Mouse (Mus musculus): ENCODE data around the gene Acat1.

DNA sequence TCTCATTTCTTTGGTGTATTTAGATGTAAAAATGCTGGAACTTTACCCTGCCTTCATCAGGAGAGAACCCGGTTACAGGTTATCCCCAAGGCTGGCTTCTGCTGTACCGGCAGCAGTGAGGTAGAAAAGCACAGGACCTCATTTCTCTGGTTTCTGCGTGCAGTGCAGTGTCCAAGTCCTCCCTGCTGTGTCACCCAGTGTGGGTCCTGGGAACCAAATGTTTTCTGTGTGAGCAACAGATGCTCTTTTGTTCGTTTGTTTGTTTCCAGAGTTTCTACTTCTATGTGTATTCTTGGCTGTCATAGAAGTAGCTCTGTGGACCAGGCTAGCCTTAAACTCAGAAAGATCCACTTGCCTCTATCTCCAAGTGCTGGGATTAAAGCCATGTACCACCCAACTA lies 28.3 kb downstream of the Acat1 start:
- TF ChIP-seq CTCF (IDR thresholded peaks at IDR 0.05; ENCODE audit: low read depth, low read length) (no peak), GATA1 (IDR thresholded peaks at IDR 0.05; ENCODE audit: borderline replicate concordance, low read length) (no peak), TAL1 (conservative IDR thresholded peaks at IDR 0.05; ENCODE audit: low read depth, low read length) (no peak)

Data from G1E (cell line).